Mouse (Mus musculus): ENCODE measurements around the gene Kxd1. TPM values are rescaled to one million over a fixed set of nuclear protein-coding genes. Genes with fewer than 3 reads are reported as not detected.
A peak's percentile ranks its signal among the peaks of the same experiment; 100 is the strongest.

Kxd1 gene
- polyA plus RNA-seq, 1 experiment from 2014 or later = 45.5 TPM

- Histone ChIP-seq H3K27ac (ENCODE audit: low read length) (no peak overlapping the region), H3K27me3 (replicated peaks; ENCODE audit: control insufficient read depth, insufficient read depth, low read length) (no peaks in the 10 kb centered on the region), H3K4me1 (replicated peaks; ENCODE audit: control insufficient read depth, insufficient read depth, low read length) (peaks cover 5% of the 10 kb centered on the region), H3K9me3 (ENCODE audit: control insufficient read depth, low read length) (no peaks in the 10 kb centered on the region), H3K4me3 (replicated peaks; ENCODE audit: low read length) (no peak overlapping the region), H3K36me3 (ENCODE audit: control insufficient read depth, insufficient read depth) (no peaks in the 10 kb centered on the region), H3K9ac (replicated peaks; ENCODE audit: low read depth, low read length) (no peak overlapping the region), H3K4me2 (ENCODE audit: low read length) (no peak overlapping the region)
- ATAC-seq = no peak
- WGBS = 85% methylated on average over 3 of the region's 3 CpGs
Measured at GRCm38 (mm10) chr8:70562802-70563201, 35.0 kb upstream of the Kxd1 start.

GRCm38 (mm10) chr8:70561809-70562535 is 34.2 kb upstream of the Kxd1 start:
- Histone ChIP-seq H3K4me1 (replicated peaks; ENCODE audit: control insufficient read depth, insufficient read depth, low read length) (peaks cover 5% of the 10 kb centered on the region), H3K4me3 (replicated peaks; ENCODE audit: low read length) (no peak overlapping the region), H3K9me3 (ENCODE audit: control insufficient read depth, low read length) (no peaks in the 10 kb centered on the region), H3K27ac (ENCODE audit: low read length) (no peak overlapping the region), H3K4me2 (ENCODE audit: low read length) (no peak overlapping the region), H3K27me3 (replicated peaks; ENCODE audit: control insufficient read depth, insufficient read depth, low read length) (no peaks in the 10 kb centered on the region), H3K36me3 (ENCODE audit: control insufficient read depth, insufficient read depth) (no peaks in the 10 kb centered on the region), H3K9ac (replicated peaks; ENCODE audit: low read depth, low read length) (no peak overlapping the region)
- 88% methylated on average over 7 of the region's 7 CpGs for WGBS
- no peak for ATAC-seq

- Histone ChIP-seq H3K4me3 (replicated peaks; ENCODE audit: low read length) (no peak overlapping the region), H3K4me1 (replicated peaks; ENCODE audit: control insufficient read depth, insufficient read depth, low read length) (peaks cover 5% of the 10 kb centered on the region), H3K27ac (ENCODE audit: low read length) (no peak overlapping the region), H3K27me3 (replicated peaks; ENCODE audit: control insufficient read depth, insufficient read depth, low read length) (no peaks in the 10 kb centered on the region), H3K9ac (replicated peaks; ENCODE audit: low read depth, low read length) (no peak overlapping the region), H3K36me3 (ENCODE audit: control insufficient read depth, insufficient read depth) (no peaks in the 10 kb centered on the region), H3K4me2 (ENCODE audit: low read length) (no peak overlapping the region), H3K9me3 (ENCODE audit: control insufficient read depth, low read length) (no peaks in the 10 kb centered on the region)
- ATAC-seq = no peak
- WGBS = 81% methylated on average over 4 of the region's 4 CpGs
Measured at GRCm38 (mm10) chr8:70561357-70561756, 33.6 kb upstream of the Kxd1 start.

- Histone ChIP-seq H3K9me3 (ENCODE audit: control insufficient read depth, low read length) (no peaks in the 10 kb centered on the region), H3K4me3 (replicated peaks; ENCODE audit: low read length) (no peak overlapping the region), H3K36me3 (ENCODE audit: control insufficient read depth, insufficient read depth) (no peaks in the 10 kb centered on the region), H3K9ac (replicated peaks; ENCODE audit: low read depth, low read length) (no peak overlapping the region), H3K4me1 (replicated peaks; ENCODE audit: control insufficient read depth, insufficient read depth, low read length) (peaks cover 2% of the 10 kb centered on the region), H3K27ac (ENCODE audit: low read length) (no peak overlapping the region), H3K27me3 (replicated peaks; ENCODE audit: control insufficient read depth, insufficient read depth, low read length) (no peaks in the 10 kb centered on the region), H3K4me2 (ENCODE audit: low read length) (no peak overlapping the region)
- WGBS = 72% methylated on average over 3 of the region's 3 CpGs
- no peak for ATAC-seq
Measured at GRCm38 (mm10) chr8:70560564-70560963, 32.8 kb upstream of the Kxd1 start.

- H3K9me3 ChIP-seq (ENCODE audit: control insufficient read depth, low read length) = no peaks in the 10 kb centered on the region
- no peak overlapping the region for H3K9ac ChIP-seq (replicated peaks; ENCODE audit: low read depth, low read length)
- H3K4me1 ChIP-seq (replicated peaks; ENCODE audit: control insufficient read depth, insufficient read depth, low read length) = no peaks in the 10 kb centered on the region
- H3K4me2 ChIP-seq (ENCODE audit: low read length) = no peak overlapping the region
- no peaks in the 10 kb centered on the region for H3K27me3 ChIP-seq (replicated peaks; ENCODE audit: control insufficient read depth, insufficient read depth, low read length)
- H3K4me3 ChIP-seq (replicated peaks; ENCODE audit: low read length) = no peak overlapping the region
- no peaks in the 10 kb centered on the region for H3K36me3 ChIP-seq (ENCODE audit: control insufficient read depth, insufficient read depth)
- ATAC-seq = no peak
- H3K27ac ChIP-seq (ENCODE audit: low read length) = no peak overlapping the region
- WGBS = 66% methylated on average over 2 of the region's 2 CpGs
Measured at GRCm38 (mm10) chr8:70560096-70560495, 32.3 kb upstream of the Kxd1 start.

GRCm38 (mm10) chr8:70558983-70559382 is 31.2 kb upstream of the Kxd1 start:
- no peak overlapping the region for H3K9ac ChIP-seq (replicated peaks; ENCODE audit: low read depth, low read length)
- ATAC-seq = no peak
- no peak overlapping the region for H3K4me2 ChIP-seq (ENCODE audit: low read length)
- no peak overlapping the region for H3K27ac ChIP-seq (ENCODE audit: low read length)
- peaks cover 3% of the 10 kb centered on the region for H3K4me1 ChIP-seq (replicated peaks; ENCODE audit: control insufficient read depth, insufficient read depth, low read length)
- H3K27me3 ChIP-seq (replicated peaks; ENCODE audit: control insufficient read depth, insufficient read depth, low read length) = no peaks in the 10 kb centered on the region
- no peaks in the 10 kb centered on the region for H3K36me3 ChIP-seq (ENCODE audit: control insufficient read depth, insufficient read depth)
- H3K9me3 ChIP-seq (ENCODE audit: control insufficient read depth, low read length) = no peaks in the 10 kb centered on the region
- WGBS = 75% methylated on average over 3 of the region's 3 CpGs
- H3K4me3 ChIP-seq (replicated peaks; ENCODE audit: low read length) = no peak overlapping the region

GRCm38 (mm10) chr8:70558334-70558733 is 30.6 kb upstream of the Kxd1 start:
- Histone ChIP-seq H3K9me3 (ENCODE audit: control insufficient read depth, low read length) (no peaks in the 10 kb centered on the region), H3K9ac (replicated peaks; ENCODE audit: low read depth, low read length) (no peak overlapping the region), H3K27ac (ENCODE audit: low read length) (no peak overlapping the region), H3K27me3 (replicated peaks; ENCODE audit: control insufficient read depth, insufficient read depth, low read length) (no peaks in the 10 kb centered on the region), H3K36me3 (ENCODE audit: control insufficient read depth, insufficient read depth) (no peaks in the 10 kb centered on the region), H3K4me3 (replicated peaks; ENCODE audit: low read length) (no peak overlapping the region), H3K4me2 (ENCODE audit: low read length) (no peak overlapping the region), H3K4me1 (replicated peaks; ENCODE audit: control insufficient read depth, insufficient read depth, low read length) (peaks cover 9% of the 10 kb centered on the region)
- ATAC-seq = no peak
- WGBS = 64% methylated on average over 4 of the region's 4 CpGs

GRCm38 (mm10) chr8:70555079-70555747 is 27.5 kb upstream of the Kxd1 start:
- no peaks in the 10 kb centered on the region for H3K9me3 ChIP-seq (ENCODE audit: control insufficient read depth, low read length)
- no peaks in the 10 kb centered on the region for H3K36me3 ChIP-seq (ENCODE audit: control insufficient read depth, insufficient read depth)
- H3K4me2 ChIP-seq (ENCODE audit: low read length) = no peak overlapping the region
- no peak for ATAC-seq
- H3K9ac ChIP-seq (replicated peaks; ENCODE audit: low read depth, low read length) = no peak overlapping the region
- H3K4me3 ChIP-seq (replicated peaks; ENCODE audit: low read length) = no peak overlapping the region
- no peaks in the 10 kb centered on the region for H3K27me3 ChIP-seq (replicated peaks; ENCODE audit: control insufficient read depth, insufficient read depth, low read length)
- 94% methylated on average over 4 of the region's 4 CpGs for WGBS
- H3K4me1 ChIP-seq (replicated peaks; ENCODE audit: control insufficient read depth, insufficient read depth, low read length) = peaks cover 10% of the 10 kb centered on the region
- H3K27ac ChIP-seq (ENCODE audit: low read length) = no peak overlapping the region

- 0 out of 2 replicates have a peak, but pooled peaks have one; percentile 20 for ATAC-seq
- Histone ChIP-seq H3K4me2 (ENCODE audit: low read length) (no peak overlapping the region), H3K9ac (replicated peaks; ENCODE audit: low read depth, low read length) (no peak overlapping the region), H3K4me3 (replicated peaks; ENCODE audit: low read length) (no peak overlapping the region), H3K4me1 (replicated peaks; ENCODE audit: control insufficient read depth, insufficient read depth, low read length) (peaks cover 10% of the 10 kb centered on the region), H3K9me3 (ENCODE audit: control insufficient read depth, low read length) (no peaks in the 10 kb centered on the region), H3K27ac (ENCODE audit: low read length) (no peak overlapping the region), H3K27me3 (replicated peaks; ENCODE audit: control insufficient read depth, insufficient read depth, low read length) (no peaks in the 10 kb centered on the region), H3K36me3 (ENCODE audit: control insufficient read depth, insufficient read depth) (no peaks in the 10 kb centered on the region)
Measured at GRCm38 (mm10) chr8:70553740-70554139, 26.0 kb upstream of the Kxd1 start.

Data from forebrain, embryonic 16.5 days (tissue).